Mouse (Mus musculus): Measurements from ENCODE around the gene Sspn.
A peak's percentile ranks its signal among the peaks of the same experiment; 100 is the strongest.

Sspn gene

DNA sequence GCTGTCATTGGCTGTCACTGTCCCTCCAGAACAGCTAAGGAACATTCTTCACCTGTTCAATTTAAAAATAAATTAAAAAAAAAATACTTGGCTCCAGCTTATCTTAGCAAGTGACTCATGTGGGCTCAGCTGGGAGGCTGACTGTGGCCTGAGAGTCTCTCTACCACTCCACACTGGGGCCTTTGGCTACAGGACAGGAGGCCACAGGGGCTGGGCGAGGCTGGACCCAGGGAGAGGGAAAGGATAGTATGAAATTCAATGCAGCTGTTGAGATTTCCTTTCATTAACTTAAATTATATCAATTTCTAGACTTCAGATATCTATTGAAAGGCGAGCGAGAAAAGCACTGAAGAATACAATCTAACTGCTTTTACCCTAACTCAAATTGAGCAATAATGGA lies 45.9 kb downstream of the Sspn start:
- no peak for DNase-seq

DNA sequence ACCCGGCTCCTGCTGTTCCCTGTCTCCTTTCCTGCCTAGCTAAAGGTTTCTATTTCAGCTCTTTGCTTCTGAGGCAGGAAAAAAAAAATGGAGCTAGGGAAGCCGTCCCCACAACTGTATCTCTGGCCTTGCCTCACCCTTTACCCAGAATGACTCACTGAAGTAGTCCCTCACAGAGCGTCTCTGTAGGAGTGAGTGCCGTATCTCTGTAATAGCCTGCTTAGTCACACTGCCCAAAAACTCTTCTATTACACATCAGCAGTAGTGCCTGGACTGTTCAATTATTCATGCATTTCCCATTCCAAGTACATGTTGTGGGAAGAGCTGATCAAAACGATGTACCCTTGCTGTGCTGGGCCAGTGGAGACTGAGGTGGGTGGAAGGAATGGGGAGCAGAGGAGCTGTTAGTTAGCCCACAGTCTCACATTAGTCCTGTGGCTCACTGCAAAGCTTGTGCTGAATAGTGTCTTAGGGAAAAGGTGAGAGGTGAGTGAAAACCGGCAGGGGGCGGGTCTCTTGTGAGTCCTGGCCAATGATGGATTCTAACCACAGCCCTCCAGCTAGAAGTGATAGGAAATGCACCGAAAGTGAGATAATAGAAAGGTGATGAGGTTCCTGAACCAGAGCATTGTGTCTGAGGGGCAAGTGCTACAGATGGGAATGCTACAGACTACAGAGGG lies 46.5 kb downstream of the Sspn start:
- DNase-seq: no peak

DNA sequence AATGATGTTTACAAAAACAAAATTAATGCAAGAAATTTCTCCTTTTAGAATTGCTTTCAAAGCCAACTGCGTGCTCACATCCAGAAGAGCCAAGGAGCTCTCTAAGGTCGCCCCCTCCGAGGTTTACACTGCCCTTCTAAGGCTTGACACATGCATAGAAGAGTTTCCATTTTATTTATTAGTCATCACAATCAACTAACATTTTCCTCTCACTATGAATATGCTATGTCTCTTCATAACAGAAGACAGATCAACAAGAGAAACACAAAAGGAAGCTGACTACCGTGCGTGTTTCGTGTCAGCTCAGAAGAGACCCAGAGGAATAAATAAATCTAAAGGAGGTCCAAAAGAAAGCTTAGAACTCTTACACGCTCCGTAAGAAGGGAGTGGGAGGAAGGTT lies 49.6 kb downstream of the Sspn start:
- DNase-seq: no peak

DNA sequence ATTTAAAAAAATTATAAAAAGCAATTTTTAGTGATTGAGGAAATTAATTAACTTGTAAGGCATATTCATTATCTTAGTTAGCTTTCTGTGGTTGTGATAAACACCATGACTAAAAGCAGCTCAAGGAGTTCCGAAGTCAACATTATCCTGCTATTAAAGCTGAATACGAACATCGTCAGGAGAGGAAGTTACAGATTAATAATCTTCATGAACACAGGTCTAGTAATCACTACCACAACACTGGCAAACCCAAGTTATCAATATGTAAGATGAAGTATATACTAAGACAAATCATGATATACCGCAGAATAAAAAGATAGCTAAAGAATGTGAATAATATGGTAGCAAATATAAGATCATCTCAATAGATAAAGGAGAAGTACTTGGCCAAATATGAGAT lies 50.9 kb downstream of the Sspn start:
- DNase-seq: no peak

DNA sequence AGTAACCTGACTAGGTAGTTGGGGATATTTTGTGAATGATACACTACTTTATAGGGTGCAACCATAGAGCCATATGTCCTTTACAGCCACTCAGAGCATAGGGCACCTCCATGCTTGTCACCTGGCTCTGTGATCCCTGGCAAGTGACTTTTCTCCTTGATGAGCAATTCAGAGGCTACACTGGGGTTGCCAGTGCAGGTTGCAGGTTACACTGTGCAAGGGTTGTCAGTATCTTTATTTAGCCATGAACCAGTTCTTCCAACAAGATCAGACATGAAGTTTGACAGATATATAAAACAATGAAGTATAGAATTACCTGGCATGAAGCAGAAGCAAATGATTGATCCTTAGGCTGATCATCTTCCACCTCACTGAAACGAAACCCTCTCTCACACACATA lies 59.1 kb downstream of the Sspn start:
- no peak for DNase-seq

DNA sequence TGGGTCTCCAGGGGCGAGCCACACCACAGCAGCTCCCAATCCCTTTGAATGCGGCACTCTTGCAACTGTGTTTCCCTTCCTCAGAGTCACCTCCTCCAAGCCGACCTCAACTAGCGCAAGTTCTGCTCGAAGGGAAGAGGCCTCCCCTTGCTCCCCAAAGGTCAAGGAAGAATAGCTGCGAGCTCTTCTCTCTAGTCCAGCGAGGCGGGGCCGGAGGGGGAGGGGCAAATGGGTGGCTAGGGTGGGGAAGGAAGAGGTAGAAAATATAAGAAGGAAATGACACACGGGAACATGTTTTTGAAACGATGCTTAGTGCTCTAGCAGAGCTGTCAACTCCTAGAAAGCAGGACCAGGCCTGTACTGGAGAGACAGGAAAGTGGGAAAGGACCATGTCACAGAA lies 61.1 kb downstream of the Sspn start:
- DNase-seq: no peak

DNA sequence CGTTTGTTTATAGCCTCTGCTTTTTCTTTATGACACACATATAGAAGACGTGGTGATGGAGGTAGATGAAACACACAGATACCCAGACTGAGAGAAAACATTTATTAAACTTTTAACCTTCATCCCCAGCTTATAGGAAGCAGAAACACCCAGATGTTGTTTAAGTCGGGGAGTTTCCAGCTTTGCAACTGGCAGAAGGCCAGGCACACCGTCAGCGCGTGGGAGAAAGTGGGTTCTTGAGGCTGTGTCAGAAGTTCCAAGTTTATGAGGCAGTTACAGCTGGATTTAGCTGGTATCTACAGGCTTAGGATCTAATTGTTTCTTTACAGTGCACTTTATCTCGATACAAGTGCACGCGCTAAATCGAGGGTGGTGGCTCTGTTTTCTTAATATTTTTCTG lies 61.5 kb downstream of the Sspn start:
- DNase-seq: no peak

DNA sequence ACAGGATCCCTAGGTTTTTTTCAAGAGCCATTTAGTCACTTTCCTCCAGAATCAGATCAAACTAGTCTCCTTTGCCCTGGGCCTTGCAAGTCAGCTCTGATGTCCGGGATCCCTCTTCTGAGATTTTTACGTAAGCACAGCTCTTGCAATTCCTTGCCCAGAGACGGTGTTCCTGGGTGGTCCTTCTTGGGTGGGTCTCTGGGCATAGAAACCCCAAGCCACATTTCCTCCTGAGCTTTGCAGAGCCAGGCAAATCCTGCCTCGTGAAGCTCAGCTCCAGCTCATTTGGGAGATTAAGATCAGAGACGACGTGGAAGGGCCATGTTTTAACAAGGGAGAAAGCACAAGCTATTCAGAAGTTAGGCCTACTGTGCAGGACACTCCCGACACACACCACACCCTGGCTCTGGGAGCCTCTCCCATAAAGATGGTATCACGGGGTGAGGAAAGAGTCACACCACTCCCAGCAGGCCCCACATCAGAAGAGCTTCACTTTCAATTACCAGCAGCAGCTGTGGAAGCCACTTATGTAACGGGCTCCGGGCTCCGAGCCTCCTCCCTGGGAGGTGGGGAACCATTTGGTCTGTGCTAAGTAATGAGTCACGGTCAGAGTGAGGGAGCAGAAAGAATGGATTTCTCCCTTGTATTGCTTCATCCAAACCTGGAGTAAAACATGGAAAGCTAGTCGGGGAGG lies 67.0 kb downstream of the Sspn start:
- DNase-seq: peak; percentile 5

DNA sequence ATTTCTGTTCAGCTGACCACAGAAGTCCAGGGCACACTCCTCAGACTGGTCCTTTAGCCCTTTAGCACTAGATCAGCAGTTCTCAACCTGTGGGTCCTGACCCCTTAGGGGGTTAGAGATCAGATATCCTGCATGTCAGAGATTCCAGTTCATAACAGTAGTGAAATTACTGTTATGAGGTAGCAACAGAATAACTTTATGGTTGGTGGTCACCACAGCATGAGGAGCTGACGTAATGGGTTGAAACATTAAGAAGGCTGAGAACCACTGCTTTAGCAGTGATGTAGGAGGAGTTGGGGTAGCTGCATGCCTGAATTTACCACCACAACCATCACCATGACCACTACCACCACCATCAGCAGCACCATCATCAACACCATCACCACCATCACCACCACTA lies 69.3 kb downstream of the Sspn start:
- DNase-seq: no peak

DNA sequence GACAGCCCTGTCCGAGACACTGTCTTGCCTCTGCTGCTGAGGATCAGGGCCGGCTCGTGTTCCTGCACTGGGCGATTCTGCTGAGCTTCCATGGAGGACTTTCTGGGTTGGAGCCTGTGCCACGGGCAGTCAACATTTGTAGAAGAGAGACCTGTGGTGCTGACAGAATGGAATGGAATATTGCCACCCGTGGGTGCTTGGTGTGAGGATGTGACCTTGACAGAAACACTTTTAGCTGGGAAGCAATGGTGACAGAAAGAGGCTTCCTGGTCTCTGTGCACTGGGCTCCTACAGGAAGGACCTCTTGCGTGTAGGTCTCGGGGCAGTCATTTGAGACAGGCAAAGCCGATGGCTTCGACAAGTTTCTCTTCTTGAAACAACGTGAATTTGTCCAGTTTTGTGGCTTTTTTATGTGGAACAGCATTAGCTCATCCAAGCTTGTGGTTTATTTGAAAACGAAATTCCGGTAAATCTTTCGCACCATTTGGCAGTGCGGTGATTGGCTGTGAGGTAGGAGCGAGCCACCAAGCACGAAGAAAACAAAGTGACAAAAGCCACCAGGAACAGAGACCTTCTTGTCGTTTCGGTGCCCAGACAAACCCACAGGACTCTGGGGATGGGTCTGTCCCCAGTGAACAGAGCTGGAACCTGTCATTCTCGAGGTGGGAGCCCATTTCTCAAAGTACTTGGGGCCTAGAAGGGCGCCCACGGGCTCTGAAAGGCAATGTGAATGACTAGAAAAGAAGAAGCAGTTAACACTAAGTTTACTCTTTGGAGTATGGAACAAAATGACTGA lies 70.2 kb downstream of the Sspn start:
- no peak for DNase-seq

DNA sequence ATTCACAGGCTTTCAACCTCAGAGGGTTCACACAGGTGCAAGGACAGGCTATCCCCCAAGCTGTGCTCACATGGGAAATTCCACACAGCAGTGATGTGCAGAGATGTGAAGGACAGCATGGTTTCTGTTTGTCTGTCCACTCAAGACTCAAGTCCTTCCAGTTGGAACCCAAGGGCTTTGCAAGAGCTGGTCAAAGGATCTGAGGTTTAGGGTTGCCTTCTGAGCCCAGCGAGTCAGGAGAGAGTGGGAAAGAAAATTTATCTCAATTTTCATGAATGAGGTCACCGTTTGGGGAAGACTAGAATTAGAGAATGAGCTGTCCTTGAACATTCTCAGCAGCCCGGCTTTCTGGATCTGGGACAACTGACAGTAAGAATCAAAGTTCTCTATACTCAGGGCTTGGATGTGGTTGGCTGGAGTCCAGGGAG lies 72.7 kb downstream of the Sspn start:
- no peak for DNase-seq

DNA sequence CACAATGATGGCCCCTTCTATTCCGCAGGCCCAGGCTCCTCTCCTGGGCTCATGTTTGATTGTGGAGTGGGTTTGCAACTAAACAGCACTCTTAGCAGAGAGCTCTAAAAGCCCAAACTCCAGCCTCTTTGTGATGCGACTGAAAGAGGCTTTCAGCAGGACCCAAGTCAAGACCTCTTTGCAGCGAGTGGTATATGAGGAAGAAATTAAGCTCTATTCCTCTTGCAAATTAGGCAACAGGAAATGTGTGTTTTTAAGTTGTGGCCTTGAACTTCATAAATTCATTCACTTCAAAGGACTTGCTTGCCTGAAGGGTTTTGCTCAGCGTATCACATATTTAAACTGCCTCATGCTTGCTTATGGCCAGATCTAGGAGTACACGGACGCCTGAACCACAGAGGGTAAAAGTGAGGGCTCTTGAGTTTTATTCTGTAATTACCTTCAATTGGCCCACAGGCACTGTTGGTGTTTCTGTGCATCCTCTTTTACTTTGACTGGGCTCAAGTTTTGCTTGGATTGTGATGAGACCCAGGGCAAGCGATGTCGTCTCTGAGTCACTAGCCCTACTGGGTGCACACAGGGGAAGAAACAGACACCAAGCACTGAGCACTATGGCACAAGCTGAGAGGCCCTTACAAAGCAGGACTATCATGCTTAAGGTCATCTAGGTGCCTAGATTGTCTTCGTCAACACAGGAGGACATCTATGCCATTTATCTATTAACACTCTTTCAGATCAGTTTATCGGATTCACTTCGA lies 73.9 kb downstream of the Sspn start:
- no peak for DNase-seq

DNA sequence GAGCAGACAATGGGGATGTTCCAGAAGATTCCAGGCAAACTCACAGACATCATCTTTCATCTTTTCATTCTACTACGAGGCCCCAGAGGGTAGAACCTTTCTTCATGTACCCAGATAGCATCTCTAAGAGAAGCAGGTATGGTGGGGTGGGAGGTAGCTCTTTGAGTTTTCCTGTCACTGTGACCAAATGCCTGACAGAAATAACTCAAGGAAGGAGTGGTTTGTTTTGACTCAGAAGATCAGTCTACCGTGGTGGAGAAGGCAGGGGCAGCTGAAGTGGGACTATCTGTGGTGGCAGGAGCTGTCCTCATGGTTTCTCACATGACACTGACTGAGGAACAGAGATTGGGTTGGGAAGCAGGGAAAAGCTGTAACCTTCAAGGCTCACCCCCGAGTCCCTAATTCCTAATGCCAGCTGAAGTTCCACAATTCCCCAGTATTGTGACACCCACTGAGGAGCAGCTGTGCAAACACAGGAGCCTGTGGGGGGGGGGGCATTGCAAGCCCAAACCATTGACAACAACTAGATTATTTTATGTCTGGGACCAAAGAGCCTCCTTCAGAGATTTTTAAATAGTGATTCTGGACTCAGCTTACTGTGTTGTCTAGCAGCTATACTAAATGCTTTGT lies 74.6 kb downstream of the Sspn start:
- no peak for DNase-seq

DNA sequence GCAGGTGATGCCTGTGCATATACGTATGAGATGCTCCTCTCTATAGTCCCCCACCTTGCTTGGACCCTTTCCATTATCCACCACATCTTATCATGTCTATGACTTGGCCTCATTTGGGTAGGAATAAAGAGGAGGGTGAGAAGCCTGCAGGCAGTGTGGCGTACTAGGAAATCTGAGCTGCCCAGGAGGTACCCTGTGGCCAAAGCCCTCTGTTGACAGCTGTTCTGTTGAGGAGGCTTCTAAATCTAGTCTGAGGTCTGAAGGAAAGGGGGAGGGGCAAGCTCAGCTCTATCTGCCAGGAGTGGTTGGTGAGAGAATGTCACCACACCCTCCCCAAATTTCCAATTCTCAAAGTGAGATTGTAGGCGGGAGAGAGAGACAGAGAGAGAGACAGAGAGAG lies 75.3 kb downstream of the Sspn start:
- no peak for DNase-seq

DNA sequence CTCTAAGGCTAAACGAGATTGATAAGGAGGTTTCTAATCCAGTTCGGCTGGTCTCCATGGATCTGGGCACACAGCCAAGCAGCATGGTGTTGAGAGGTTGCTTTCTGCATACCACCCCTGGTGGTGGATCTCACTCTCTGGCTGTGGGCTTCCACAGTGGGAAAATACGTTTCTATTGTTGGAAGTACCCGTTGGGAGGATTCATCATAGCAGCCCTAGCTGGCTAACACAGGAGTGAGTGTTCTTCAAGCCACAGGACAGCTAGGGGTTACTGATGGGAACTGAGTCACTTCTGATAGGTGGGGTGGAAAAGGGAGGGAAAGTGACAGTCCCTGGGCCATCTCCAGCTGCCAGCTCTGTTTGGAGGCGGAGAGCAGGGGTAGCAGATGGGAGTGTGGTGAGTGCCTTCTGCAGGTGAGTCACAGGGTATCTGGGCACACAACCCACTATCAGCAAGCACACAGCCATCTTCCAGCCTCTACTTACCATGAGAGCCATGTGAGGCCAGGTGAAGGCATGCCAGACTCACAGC lies 77.1 kb downstream of the Sspn start:
- no peak for DNase-seq

DNA sequence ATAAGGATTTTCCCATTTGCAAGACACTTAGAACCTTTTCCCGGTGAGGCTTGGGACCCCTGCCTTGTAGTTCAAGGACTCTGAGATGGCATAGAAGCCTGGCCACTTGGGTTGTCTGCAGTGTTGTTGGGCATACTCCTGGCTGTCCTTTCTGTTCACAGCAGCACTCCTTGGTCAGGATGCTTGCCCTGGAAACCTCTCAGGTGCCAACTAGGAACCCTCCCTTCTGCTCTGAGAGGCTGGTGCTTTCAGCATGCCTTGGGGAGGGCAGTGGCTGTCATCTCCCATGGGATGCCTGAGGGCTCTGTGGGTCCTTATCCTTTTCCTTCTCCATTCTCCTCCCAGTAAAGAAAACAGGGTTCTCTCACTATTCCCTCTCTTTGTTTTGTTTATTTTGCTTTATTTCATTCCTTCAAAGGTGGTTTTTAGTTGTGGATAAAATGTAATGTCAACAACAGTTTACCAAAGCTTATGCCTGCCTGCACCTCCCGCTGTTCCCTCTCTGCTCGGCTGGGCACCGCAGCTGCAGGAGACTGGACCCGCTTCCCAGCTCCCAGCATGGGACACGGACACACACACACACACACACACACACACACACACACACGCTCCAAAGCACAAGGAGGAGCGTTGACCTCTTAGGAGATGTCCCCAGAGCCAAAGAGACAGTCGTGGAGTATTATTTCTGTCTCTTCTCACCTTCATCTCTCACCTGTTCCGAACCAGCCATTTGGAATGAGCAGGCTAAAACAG lies 77.9 kb downstream of the Sspn start:
- no peak for DNase-seq

DNA sequence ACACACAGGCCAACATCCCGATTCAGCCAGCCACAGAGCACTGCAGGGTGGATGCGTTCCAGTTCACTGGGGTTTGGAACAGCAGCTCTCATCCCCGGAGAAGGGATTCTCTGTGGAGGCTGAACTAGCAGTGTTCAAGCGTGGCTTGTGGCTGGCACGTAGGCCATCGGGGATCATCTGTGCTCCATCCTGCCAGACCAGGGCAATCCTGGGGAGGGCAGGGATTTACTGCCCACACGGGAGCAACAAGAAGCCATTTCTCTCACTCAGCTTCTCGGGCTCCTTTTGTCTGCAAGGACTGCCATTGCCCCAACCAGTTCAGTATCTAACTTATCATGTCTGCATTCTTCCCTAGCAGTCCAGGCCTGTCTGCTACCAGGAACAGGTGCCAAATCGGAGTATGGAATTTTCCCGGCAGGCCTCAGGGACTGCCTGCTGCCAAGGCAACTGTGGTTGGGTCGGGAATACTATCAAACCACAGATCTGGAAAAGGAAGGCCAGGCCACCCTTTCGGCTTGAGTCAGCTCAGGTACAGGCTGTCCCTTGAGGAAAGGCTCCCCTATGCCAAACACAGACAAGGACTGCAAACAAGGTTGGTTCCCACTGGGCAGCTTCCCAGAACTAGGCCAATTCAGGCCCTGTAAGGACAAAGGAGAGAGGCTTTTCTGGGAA lies 78.8 kb downstream of the Sspn start:
- DNase-seq: peak; percentile 23

DNA sequence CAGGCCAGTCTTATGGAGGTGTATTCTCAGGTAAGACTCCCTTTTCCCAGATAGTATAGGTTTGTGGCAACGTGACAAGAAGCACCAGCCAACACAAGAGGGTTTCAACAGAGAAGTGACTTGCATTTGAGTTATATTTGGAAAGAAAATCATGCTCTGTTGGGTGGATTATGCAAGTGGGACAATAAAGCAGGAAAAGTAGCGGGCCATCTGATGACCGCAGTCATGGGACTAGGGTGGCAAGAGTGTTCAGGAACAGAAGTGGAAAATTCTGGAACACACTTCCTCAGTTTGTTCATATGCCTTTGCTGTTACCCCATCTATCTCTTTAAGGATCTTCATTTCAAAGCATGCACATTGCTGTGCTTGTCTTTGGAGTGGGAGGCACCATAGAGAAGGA lies 82.9 kb downstream of the Sspn start:
- no peak for DNase-seq

Data from kidney, adult 11 months (tissue).